Mouse (Mus musculus) bone marrow macrophage, adult 2 months (primary cell): ENCODE data around the gene Ptgfrn.

Experiments used
- CTCF ChIP-seq: IDR thresholded peaks from 2 replicates; pipeline ENCODE4 v1.5.1; 2012; ENCODE audit warnings: low read depth, mild to moderate bottlenecking, low read length, moderate library complexity
- POLR2A ChIP-seq: IDR thresholded peaks from 2 replicates; pipeline ENCODE4 v1.6.1; 2012; ENCODE audit warnings: mild to moderate bottlenecking, low read depth, low read length, borderline replicate concordance

DNA sequence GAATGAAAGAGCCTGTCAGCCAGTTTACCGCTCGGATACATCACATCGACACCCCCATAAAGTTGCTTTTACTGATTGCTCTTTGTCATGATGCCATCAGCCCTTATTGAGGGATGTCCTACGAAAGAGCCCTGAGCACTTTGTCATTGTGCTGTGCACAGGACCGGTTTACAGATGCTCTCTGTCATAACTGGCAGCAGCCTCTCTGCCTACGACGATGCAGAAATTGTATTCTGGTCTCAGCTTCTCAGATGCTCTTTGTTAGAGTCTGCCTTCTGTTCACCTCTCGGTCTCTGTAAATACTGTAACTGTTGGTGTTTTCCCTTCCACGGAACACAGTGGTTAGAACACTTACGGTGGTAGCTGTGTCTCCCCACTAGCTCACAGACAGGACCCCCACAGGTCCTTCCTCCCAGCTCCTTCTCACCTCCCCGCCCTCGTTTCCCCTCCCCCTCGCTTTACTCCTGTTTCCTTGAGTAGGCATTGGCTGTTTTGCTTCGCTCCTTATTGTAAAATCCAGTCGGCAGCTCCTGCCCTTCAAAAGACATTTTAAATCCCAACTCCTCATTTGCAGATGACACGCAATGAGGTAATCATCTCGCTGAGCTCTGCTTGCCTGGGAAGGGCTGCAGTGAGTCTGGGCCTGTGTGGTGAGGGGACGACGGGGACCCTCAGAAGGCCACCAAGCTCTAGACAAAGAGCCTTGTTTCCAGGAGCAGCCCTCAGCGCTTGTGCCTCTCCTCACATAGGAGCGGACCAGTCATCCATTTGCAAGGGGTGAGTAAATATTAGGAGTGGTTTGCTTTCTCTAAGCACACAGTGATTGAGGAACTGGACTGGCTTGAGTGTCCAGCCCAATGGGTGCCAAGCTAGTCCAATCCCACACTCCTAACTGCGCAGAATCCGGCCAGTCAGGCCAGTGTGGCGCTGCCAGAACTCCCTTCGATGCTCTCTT is 6.6 kb upstream of the Ptgfrn start:
- TF ChIP-seq POLR2A (no peak), CTCF (no peak)
